Mouse (Mus musculus): Measurements from ENCODE around the gene Elmo3. TPM values are rescaled to one million over a fixed set of nuclear protein-coding genes. Genes with fewer than 3 reads are reported as not detected.
A peak's percentile ranks its signal among the peaks of the same experiment; 100 is the strongest.
"Not testable (repeated sequence)": the region's sequence is repeated elsewhere in the genome, so short reads cannot be mapped to it uniquely, and the experiment has no call there.

Gene Elmo3
- polyA plus RNA-seq, 1 experiment from 2014 or later, result 17.1 TPM

GRCm38 (mm10) chr8:105286907-105287306 lies 18.5 kb upstream of the Elmo3 start:
- Histone ChIP-seq H3K4me1 (replicated peaks; ENCODE audit: control insufficient read depth, insufficient read depth) (peaks cover 8% of the 10 kb centered on the region), H3K4me2 (replicated peaks; ENCODE audit: low read depth) (no peak overlapping the region), H3K36me3 (ENCODE audit: control insufficient read depth, insufficient read depth, low read length) (no peaks in the 10 kb centered on the region), H3K4me3 (ENCODE audit: low read depth, low read length) (no peak overlapping the region), H3K9ac (ENCODE audit: low read length) (no peak overlapping the region), H3K9me3 (ENCODE audit: control insufficient read depth, low read length) (no peaks in the 10 kb centered on the region), H3K27ac (replicated peaks) (no peak overlapping the region), H3K27me3 (ENCODE audit: control insufficient read depth, insufficient read depth, low read length) (no peaks in the 10 kb centered on the region)
- TF ChIP-seq CTCF (IDR thresholded peaks at IDR 0.05; ENCODE audit: low read depth) (no peak), EP300 (optimal IDR thresholded peaks at IDR 0.05) (no peak)
- DNase-seq (ENCODE audit: low spot score) (no peak), ATAC-seq (ENCODE audit: low FRiP score, low TSS enrichment) (no peak)
- 90% methylated on average over 4 of the region's 4 CpGs for whole genome bisulfite sequencing

GRCm38 (mm10) chr8:105288231-105288630 lies 17.2 kb upstream of the Elmo3 start:
- Histone ChIP-seq H3K27me3 (ENCODE audit: control insufficient read depth, insufficient read depth, low read length) (no peaks in the 10 kb centered on the region), H3K27ac (replicated peaks) (no peak overlapping the region), H3K9me3 (ENCODE audit: control insufficient read depth, low read length) (no peaks in the 10 kb centered on the region), H3K4me2 (replicated peaks; ENCODE audit: low read depth) (no peak overlapping the region), H3K4me3 (ENCODE audit: low read depth, low read length) (no peak overlapping the region), H3K36me3 (ENCODE audit: control insufficient read depth, insufficient read depth, low read length) (no peaks in the 10 kb centered on the region), H3K4me1 (replicated peaks; ENCODE audit: control insufficient read depth, insufficient read depth) (peaks cover 8% of the 10 kb centered on the region), H3K9ac (ENCODE audit: low read length) (no peak overlapping the region)
- 80% methylated on average over 5 of the region's 5 CpGs for WGBS
- no peak for ATAC-seq (ENCODE audit: low FRiP score, low TSS enrichment)
- TF ChIP-seq CTCF (IDR thresholded peaks at IDR 0.05; ENCODE audit: low read depth) (no peak), EP300 (optimal IDR thresholded peaks at IDR 0.05) (no peak)
- no peak for DNase-seq (ENCODE audit: low spot score)

- DNase-seq (ENCODE audit: low spot score) (peak; percentile 94), ATAC-seq (ENCODE audit: low FRiP score, low TSS enrichment) (peak; percentile 94)
- Histone ChIP-seq H3K27me3 (ENCODE audit: control insufficient read depth, insufficient read depth, low read length) (no peaks in the 10 kb centered on the region), H3K27ac (replicated peaks) (peak overlapping the region; percentile 84), H3K4me1 (replicated peaks; ENCODE audit: control insufficient read depth, insufficient read depth) (peaks cover 8% of the 10 kb centered on the region), H3K4me3 (ENCODE audit: low read depth, low read length) (peak overlapping the region; percentile 48), H3K9me3 (ENCODE audit: control insufficient read depth, low read length) (no peaks in the 10 kb centered on the region), H3K36me3 (ENCODE audit: control insufficient read depth, insufficient read depth, low read length) (no peaks in the 10 kb centered on the region), H3K4me2 (replicated peaks; ENCODE audit: low read depth) (peak overlapping the region; percentile 84), H3K9ac (ENCODE audit: low read length) (peak overlapping the region; percentile 47)
- TF ChIP-seq EP300 (optimal IDR thresholded peaks at IDR 0.05) (no peak), CTCF (IDR thresholded peaks at IDR 0.05; ENCODE audit: low read depth) (peak; percentile 57)
- WGBS, result under 1% methylated on average over 53 of the region's 53 CpGs
These were observed 16.3 kb upstream of the Elmo3 start for GRCm38 (mm10) chr8:105288958-105289732.

DNA sequence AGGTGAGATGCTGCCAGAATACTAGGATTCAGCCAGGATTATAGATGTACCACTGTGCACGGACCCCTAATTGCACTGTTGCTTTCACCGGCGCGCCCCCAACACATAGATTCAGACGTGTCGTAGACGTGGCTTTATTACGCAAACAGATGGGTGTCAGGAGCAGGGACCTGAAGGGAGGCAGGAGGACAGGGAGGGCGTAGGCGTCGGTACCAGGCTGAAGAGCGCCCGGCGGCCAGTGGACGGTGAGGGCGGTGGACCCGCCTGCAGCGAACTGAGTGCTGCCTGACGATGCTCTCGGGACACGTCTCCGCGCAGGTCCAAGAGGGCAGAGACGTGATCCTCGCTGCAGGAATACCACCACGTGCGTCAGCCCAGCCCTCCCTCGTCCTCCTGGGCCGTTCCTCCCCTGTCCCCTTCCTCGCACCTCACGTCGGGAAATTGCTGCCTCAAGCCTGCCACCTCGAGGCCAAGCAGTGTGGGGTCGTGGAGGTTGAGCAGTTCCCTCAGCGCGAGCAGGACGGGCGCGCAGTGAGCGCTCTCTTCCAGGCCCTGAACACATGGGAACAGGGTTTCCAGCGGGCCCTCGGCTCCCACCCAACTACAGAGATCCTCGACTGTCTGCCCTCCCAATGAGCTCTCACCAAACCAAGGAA lies 15.5 kb upstream of the Elmo3 start, which contains the start of gene 4931428F04Rik:
Gene 4931428F04Rik (minus strand): TSS at position 60 of the 656 bp plus-strand sequence.
- H3K9ac ChIP-seq (ENCODE audit: low read length), result peak within 1 kb of the TSS; percentile 47
- peak; percentile 75 for TF ChIP-seq CTCF (IDR thresholded peaks at IDR 0.05; ENCODE audit: low read depth)
- TF ChIP-seq EP300 (optimal IDR thresholded peaks at IDR 0.05), result no peak
- DNase-seq (ENCODE audit: low spot score), result peak; percentile 62
- H3K27ac ChIP-seq (replicated peaks), result peak within 1 kb of the TSS; percentile 84
- peak within 1 kb of the TSS; percentile 84 for H3K4me2 ChIP-seq (replicated peaks; ENCODE audit: low read depth)
- 2% methylated on average over 36 of the region's 43 CpGs for WGBS
- peaks cover 8% of the 10 kb centered on the region for H3K4me1 ChIP-seq (replicated peaks; ENCODE audit: control insufficient read depth, insufficient read depth)
- H3K27me3 ChIP-seq (ENCODE audit: control insufficient read depth, insufficient read depth, low read length), result no peaks in the 10 kb centered on the region
- H3K36me3 ChIP-seq (ENCODE audit: control insufficient read depth, insufficient read depth, low read length), result no peaks in the 10 kb centered on the region
- peak within 1 kb of the TSS; percentile 48 for H3K4me3 ChIP-seq (ENCODE audit: low read depth, low read length)
- ATAC-seq (ENCODE audit: low FRiP score, low TSS enrichment), result peak; percentile 15; the same call in 1 of the 2 replicates
- no peaks in the 10 kb centered on the region for H3K9me3 ChIP-seq (ENCODE audit: control insufficient read depth, low read length)

- Histone ChIP-seq H3K4me3 (ENCODE audit: low read depth, low read length) (no peak overlapping the region), H3K4me1 (replicated peaks; ENCODE audit: control insufficient read depth, insufficient read depth) (peaks cover 8% of the 10 kb centered on the region), H3K27me3 (ENCODE audit: control insufficient read depth, insufficient read depth, low read length) (no peaks in the 10 kb centered on the region), H3K36me3 (ENCODE audit: control insufficient read depth, insufficient read depth, low read length) (no peaks in the 10 kb centered on the region), H3K9me3 (ENCODE audit: control insufficient read depth, low read length) (no peaks in the 10 kb centered on the region), H3K27ac (replicated peaks) (no peak overlapping the region), H3K9ac (ENCODE audit: low read length) (no peak overlapping the region), H3K4me2 (replicated peaks; ENCODE audit: low read depth) (no peak overlapping the region)
- DNase-seq (ENCODE audit: low spot score) (peak; percentile 93), ATAC-seq (ENCODE audit: low FRiP score, low TSS enrichment) (no peak)
- TF ChIP-seq EP300 (optimal IDR thresholded peaks at IDR 0.05), result no peak
- TF ChIP-seq CTCF (IDR thresholded peaks at IDR 0.05; ENCODE audit: low read depth), result peak; percentile 98
- WGBS, result 11% methylated on average over 31 of the region's 31 CpGs
These were observed 14.7 kb upstream of the Elmo3 start for GRCm38 (mm10) chr8:105290554-105291314.

GRCm38 (mm10) chr8:105291364-105291763 lies 14.0 kb upstream of the Elmo3 start:
- not testable (repeated sequence) for H3K4me3 ChIP-seq (ENCODE audit: low read depth, low read length); H3K4me2 ChIP-seq (replicated peaks; ENCODE audit: low read depth); H3K36me3 ChIP-seq (ENCODE audit: control insufficient read depth, insufficient read depth, low read length); H3K4me1 ChIP-seq (replicated peaks; ENCODE audit: control insufficient read depth, insufficient read depth); H3K9ac ChIP-seq (ENCODE audit: low read length); DNase-seq (ENCODE audit: low spot score); H3K27ac ChIP-seq (replicated peaks); ATAC-seq (ENCODE audit: low FRiP score, low TSS enrichment); H3K9me3 ChIP-seq (ENCODE audit: control insufficient read depth, low read length); H3K27me3 ChIP-seq (ENCODE audit: control insufficient read depth, insufficient read depth, low read length)
- 77% methylated on average over 8 of the region's 8 CpGs for WGBS

All from stomach, postnatal 0 days (tissue).